Mouse (Mus musculus) forebrain, embryonic 12.5 days (tissue): ENCODE measurements around the gene 4930452B06Rik. TPM values are rescaled to one million over a fixed set of nuclear protein-coding genes. Genes with fewer than 3 reads are reported as not detected.
"Not testable (repeated sequence)": the region's sequence is repeated elsewhere in the genome, so short reads cannot be mapped to it uniquely, and the experiment has no call there.

Experiments used
- ATAC-seq: fragments of 200-750 bp; cut with Nextera tagmentation; 2 replicates; pipeline ENCODE4 v1.8.0; 2017; ENCODE audit warnings: moderate TSS enrichment; ENCODE audit not compliant: low FRiP score
- H3K27ac ChIP-seq: fragments of 300-500 bp; sonication (generic); 2 replicates; pipeline ENCODE4 v1.5.1; 2016; ENCODE audit warnings: mild to moderate bottlenecking
- H3K27me3 ChIP-seq: fragments of 300-500 bp; sonication (generic); 2 replicates; pipeline ENCODE4 v1.6.1; 2016; ENCODE audit warnings: mild to moderate bottlenecking
- H3K36me3 ChIP-seq: fragments of 300-500 bp; sonication (generic); replicated peaks from 2 replicates; pipeline ENCODE4 v1.6.1; 2016; ENCODE audit warnings: mild to moderate bottlenecking
- H3K4me1 ChIP-seq: fragments of 300-500 bp; sonication (generic); 2 replicates; pipeline ENCODE4 v1.6.1; 2016
- H3K4me2 ChIP-seq: fragments of 300-500 bp; sonication (generic); 2 replicates; pipeline ENCODE4 v1.6.1; 2016; ENCODE audit warnings: mild to moderate bottlenecking, moderate library complexity
- H3K4me3 ChIP-seq: fragments of 300-500 bp; sonication (generic); replicated peaks from 2 replicates; pipeline ENCODE4 v1.5.1; 2016; ENCODE audit warnings: mild to moderate bottlenecking
- H3K9ac ChIP-seq: fragments of 300-500 bp; sonication (generic); 2 replicates; pipeline ENCODE4 v1.6.1; 2016; ENCODE audit warnings: mild to moderate bottlenecking
- H3K9me3 ChIP-seq: fragments of 300-500 bp; sonication (generic); 2 replicates; pipeline ENCODE4 v1.6.1; 2016
- WGBS: fragments of 180-500 bp; shearing (Covaris S2); methylation state at CpG from one replicate; pipeline ENCODE4 v1.1.7; 2016; 5-methylcytosine and 5-hydroxymethylcytosine counted together
- polyA plus RNA-seq: library from polyadenylated mRNA; unstranded; fragments of >200 nt; fragmentation: Nextera tagmentation; extraction: Ambion mirVana; gene quantifications from 2 replicates; pipeline ENCODE4 v1.2.1, GENCODE M21; 2016

The 4930452B06Rik gene
- polyA plus RNA-seq, 1 experiment from 2014 or later: 12.4 TPM

- H3K9ac ChIP-seq: no peak overlapping the region
- H3K4me1 ChIP-seq: no peaks in the 10 kb centered on the region; the same call in 1 of the 2 replicates
- 73% methylated on average over 7 of the region's 7 CpGs for WGBS
- no peak for ATAC-seq
- H3K9me3 ChIP-seq: no peaks in the 10 kb centered on the region
- no peak overlapping the region for H3K4me3 ChIP-seq
- H3K4me2 ChIP-seq: no peak overlapping the region
- H3K27ac ChIP-seq: no peak overlapping the region
- H3K36me3 ChIP-seq: no peaks in the 10 kb centered on the region
- no peaks in the 10 kb centered on the region for H3K27me3 ChIP-seq
Observed at GRCm38 (mm10) chr14:8615636-8616035, 50.4 kb downstream of the 4930452B06Rik start.

GRCm38 (mm10) chr14:8614430-8614829, 51.6 kb downstream of the 4930452B06Rik start:
- not testable (repeated sequence) for H3K4me2 ChIP-seq, H3K36me3 ChIP-seq, ATAC-seq, H3K4me1 ChIP-seq, H3K9me3 ChIP-seq, H3K9ac ChIP-seq, H3K27ac ChIP-seq, H3K27me3 ChIP-seq, H3K4me3 ChIP-seq
- 94% methylated on average over 1 of the region's 1 CpGs for WGBS

GRCm38 (mm10) chr14:8612080-8612479, 54.0 kb downstream of the 4930452B06Rik start:
- no peak overlapping the region for H3K9ac ChIP-seq
- H3K4me2 ChIP-seq: no peak overlapping the region
- ATAC-seq: no peak
- H3K4me1 ChIP-seq: no peaks in the 10 kb centered on the region; the same call in 1 of the 2 replicates
- H3K9me3 ChIP-seq: no peaks in the 10 kb centered on the region
- no peak overlapping the region for H3K27ac ChIP-seq
- H3K36me3 ChIP-seq: no peaks in the 10 kb centered on the region
- no peak overlapping the region for H3K4me3 ChIP-seq
- no peaks in the 10 kb centered on the region for H3K27me3 ChIP-seq

- no peak; the same call in 1 of the 2 replicates for ATAC-seq
- no peak overlapping the region for H3K4me3 ChIP-seq
- H3K4me1 ChIP-seq: no peaks in the 10 kb centered on the region; the same call in 1 of the 2 replicates
- no peaks in the 10 kb centered on the region for H3K36me3 ChIP-seq
- no peak overlapping the region for H3K27ac ChIP-seq
- 84% methylated on average over 3 of the region's 3 CpGs for WGBS
- no peak overlapping the region for H3K4me2 ChIP-seq
- no peaks in the 10 kb centered on the region for H3K9me3 ChIP-seq
- H3K27me3 ChIP-seq: no peaks in the 10 kb centered on the region
- no peak overlapping the region for H3K9ac ChIP-seq
Observed at GRCm38 (mm10) chr14:8610108-8610507, 55.9 kb downstream of the 4930452B06Rik start.

- 4% methylated on average over 3 of the region's 3 CpGs for WGBS
- Histone ChIP-seq H3K27me3 (no peaks in the 10 kb centered on the region), H3K36me3 (no peaks in the 10 kb centered on the region), H3K4me3 (no peak overlapping the region), H3K9me3 (no peaks in the 10 kb centered on the region), H3K4me2 (no peak overlapping the region), H3K9ac (no peak overlapping the region), H3K27ac (no peak overlapping the region), H3K4me1 (no peaks in the 10 kb centered on the region; the same call in 1 of the 2 replicates)
- ATAC-seq: peak; percentile 72
Observed at GRCm38 (mm10) chr14:8608559-8609171, 57.4 kb downstream of the 4930452B06Rik start.

GRCm38 (mm10) chr14:8604898-8605297, 61.1 kb downstream of the 4930452B06Rik start:
- no peaks in the 10 kb centered on the region for H3K36me3 ChIP-seq
- H3K4me2 ChIP-seq: no peak overlapping the region
- no peaks in the 10 kb centered on the region for H3K4me1 ChIP-seq
- no peak for ATAC-seq
- H3K27ac ChIP-seq: no peak overlapping the region
- H3K27me3 ChIP-seq: no peaks in the 10 kb centered on the region
- no peak overlapping the region for H3K4me3 ChIP-seq
- 82% methylated on average over 2 of the region's 2 CpGs for WGBS
- no peak overlapping the region for H3K9ac ChIP-seq
- no peaks in the 10 kb centered on the region for H3K9me3 ChIP-seq

GRCm38 (mm10) chr14:8585031-8585430, 81.0 kb downstream of the 4930452B06Rik start:
- WGBS: 92% methylated on average over 1 of the region's 1 CpGs
- no peak overlapping the region for H3K27ac ChIP-seq
- no peak overlapping the region for H3K9ac ChIP-seq

GRCm38 (mm10) chr14:8551006-8551405, 115.0 kb downstream of the 4930452B06Rik start:
- H3K36me3 ChIP-seq, H3K27ac ChIP-seq, H3K4me3 ChIP-seq, H3K27me3 ChIP-seq, H3K4me2 ChIP-seq, H3K4me1 ChIP-seq, H3K9me3 ChIP-seq, H3K9ac ChIP-seq, ATAC-seq: not testable (repeated sequence)
- WGBS: 88% methylated on average over 2 of the region's 2 CpGs

More at GRCm38 (mm10) chr14:8585031-8585430, 81.0 kb downstream of the 4930452B06Rik start:
- Histone ChIP-seq H3K4me2 (no peak overlapping the region), H3K4me1 (no peaks in the 10 kb centered on the region), H3K36me3 (no peaks in the 10 kb centered on the region), H3K9me3 (no peaks in the 10 kb centered on the region), H3K4me3 (no peak overlapping the region), H3K27me3 (no peaks in the 10 kb centered on the region)
- ATAC-seq: no peak

- ATAC-seq: no peak
- no peak overlapping the region for H3K4me2 ChIP-seq
- no peak overlapping the region for H3K27ac ChIP-seq
- 82% methylated on average over 4 of the region's 4 CpGs for WGBS
- H3K9me3 ChIP-seq: no peaks in the 10 kb centered on the region
- H3K4me1 ChIP-seq: no peaks in the 10 kb centered on the region
- no peak overlapping the region for H3K9ac ChIP-seq
- no peaks in the 10 kb centered on the region for H3K36me3 ChIP-seq
- H3K27me3 ChIP-seq: no peaks in the 10 kb centered on the region
- no peak overlapping the region for H3K4me3 ChIP-seq
Observed at GRCm38 (mm10) chr14:8549108-8549507, 116.9 kb downstream of the 4930452B06Rik start.

GRCm38 (mm10) chr14:8536024-8536423, 130.0 kb downstream of the 4930452B06Rik start:
- Histone ChIP-seq H3K27ac (no peak overlapping the region), H3K4me3 (no peak overlapping the region), H3K9me3 (no peaks in the 10 kb centered on the region), H3K4me1 (no peaks in the 10 kb centered on the region), H3K27me3 (no peaks in the 10 kb centered on the region), H3K9ac (no peak overlapping the region), H3K36me3 (no peaks in the 10 kb centered on the region), H3K4me2 (no peak overlapping the region)
- no peak for ATAC-seq
- 94% methylated on average over 3 of the region's 3 CpGs for WGBS

GRCm38 (mm10) chr14:8525232-8525631, 140.8 kb downstream of the 4930452B06Rik start:
- H3K27ac ChIP-seq: no peak overlapping the region
- no peak overlapping the region for H3K4me3 ChIP-seq
- no peak overlapping the region for H3K4me2 ChIP-seq
- H3K36me3 ChIP-seq: no peaks in the 10 kb centered on the region
- H3K4me1 ChIP-seq: no peaks in the 10 kb centered on the region
- no peak for ATAC-seq
- H3K27me3 ChIP-seq: no peaks in the 10 kb centered on the region
- no peaks in the 10 kb centered on the region for H3K9me3 ChIP-seq
- WGBS: 94% methylated on average over 6 of the region's 6 CpGs
- H3K9ac ChIP-seq: no peak overlapping the region

- Histone ChIP-seq H3K36me3 (no peaks in the 10 kb centered on the region), H3K27ac (no peak overlapping the region), H3K9ac (no peak overlapping the region), H3K4me3 (no peak overlapping the region), H3K4me2 (no peak overlapping the region), H3K4me1 (no peaks in the 10 kb centered on the region), H3K27me3 (no peaks in the 10 kb centered on the region), H3K9me3 (no peaks in the 10 kb centered on the region)
- ATAC-seq: no peak
- WGBS: 88% methylated on average over 6 of the region's 6 CpGs
Observed at GRCm38 (mm10) chr14:8517681-8518080, 148.4 kb downstream of the 4930452B06Rik start.

GRCm38 (mm10) chr14:8514071-8514470, 152.0 kb downstream of the 4930452B06Rik start:
- H3K4me1 ChIP-seq: no peaks in the 10 kb centered on the region
- no peaks in the 10 kb centered on the region for H3K27me3 ChIP-seq
- 84% methylated on average over 3 of the region's 3 CpGs for WGBS
- no peak overlapping the region for H3K4me2 ChIP-seq
- no peaks in the 10 kb centered on the region for H3K36me3 ChIP-seq
- no peak overlapping the region for H3K4me3 ChIP-seq
- ATAC-seq: no peak
- no peaks in the 10 kb centered on the region for H3K9me3 ChIP-seq
- H3K9ac ChIP-seq: no peak overlapping the region
- no peak overlapping the region for H3K27ac ChIP-seq
